Mouse (Mus musculus) frontal cortex, postnatal 14 days (tissue): ENCODE data around the gene Gpr152.
"Not testable (repeated sequence)": the region's sequence is repeated elsewhere in the genome, so short reads cannot be mapped to it uniquely, and the experiment has no call there.

Experiments
- DNase-seq, 2 experiments: peaks; one replicate each; pipeline ENCODE4 v3.0.0; 2022; ENCODE audit warnings: low spot score in 2 of 2

Gpr152 gene

DNA sequence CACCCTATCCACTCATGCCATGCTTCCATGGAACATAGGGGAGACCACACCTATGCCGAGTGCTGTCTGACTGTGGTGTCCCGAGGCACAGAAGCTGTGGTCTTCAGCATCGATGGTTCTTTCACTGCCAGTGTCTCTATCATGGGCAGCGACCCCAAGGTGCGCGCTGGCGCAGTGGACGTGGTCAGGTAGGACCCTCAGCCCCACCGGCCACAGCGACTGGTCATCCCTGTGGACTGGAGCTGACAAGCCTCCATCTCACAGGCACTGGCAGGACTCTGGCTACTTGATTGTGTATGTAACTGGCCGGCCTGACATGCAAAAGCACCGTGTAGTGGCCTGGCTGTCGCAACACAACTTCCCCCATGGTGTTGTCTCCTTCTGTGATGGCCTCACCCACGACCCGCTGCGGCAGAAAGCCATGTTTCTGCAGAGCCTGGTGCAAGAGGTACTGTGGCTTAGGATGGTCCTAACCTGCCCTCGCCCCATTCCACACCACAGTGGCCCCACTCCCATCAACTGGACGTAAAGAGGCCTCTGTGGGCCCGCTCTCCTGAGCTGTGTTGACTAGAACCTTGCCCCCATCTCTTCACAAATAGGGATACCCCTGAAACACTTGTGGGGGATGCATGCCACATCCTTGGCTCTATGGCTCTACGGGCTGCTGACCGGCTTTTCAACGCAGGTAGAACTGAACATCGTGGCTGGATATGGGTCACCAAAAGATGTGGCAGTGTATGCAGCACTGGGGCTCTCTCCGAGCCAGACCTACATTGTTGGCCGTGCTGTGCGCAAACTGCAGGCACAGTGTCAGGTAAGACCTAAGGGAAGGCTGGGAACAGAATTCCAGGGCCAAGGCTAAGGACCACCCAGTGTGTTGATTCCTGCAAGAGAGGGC, 27.3 kb upstream of the Gpr152 start:
- DNase-seq: no peak

DNA sequence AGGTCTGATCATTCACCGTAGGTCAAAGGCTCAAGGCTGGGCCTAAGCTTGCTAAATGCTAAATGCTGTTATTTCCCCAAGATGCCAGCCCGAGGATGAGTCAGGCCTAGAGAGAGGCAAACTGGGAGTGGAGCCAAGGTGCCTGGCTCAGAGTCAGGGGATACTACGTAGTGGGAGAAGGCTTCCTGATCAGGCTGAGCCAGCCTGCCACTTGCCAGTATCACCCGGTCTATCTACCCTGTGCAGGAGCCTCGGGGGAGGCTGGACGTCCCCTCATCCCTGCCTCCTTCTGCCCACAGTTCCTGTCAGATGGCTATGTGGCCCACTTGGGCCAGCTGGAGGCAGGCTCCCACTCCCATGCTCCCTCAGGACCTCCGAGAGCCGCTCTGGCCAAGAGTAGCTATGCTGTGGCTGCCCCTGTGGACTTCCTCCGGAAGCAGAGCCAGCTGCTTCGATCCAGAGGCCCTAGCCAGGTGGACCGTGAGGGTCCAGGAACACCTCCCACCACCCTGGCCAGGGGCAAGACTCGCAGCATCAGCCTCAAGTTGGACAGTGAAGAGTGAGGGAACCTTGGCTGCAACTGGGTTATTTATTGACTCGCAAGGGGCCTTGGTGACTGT, 26.3 kb upstream of the Gpr152 start:
- DNase-seq: peak in 1 of 2 experiments; percentile 51

DNA sequence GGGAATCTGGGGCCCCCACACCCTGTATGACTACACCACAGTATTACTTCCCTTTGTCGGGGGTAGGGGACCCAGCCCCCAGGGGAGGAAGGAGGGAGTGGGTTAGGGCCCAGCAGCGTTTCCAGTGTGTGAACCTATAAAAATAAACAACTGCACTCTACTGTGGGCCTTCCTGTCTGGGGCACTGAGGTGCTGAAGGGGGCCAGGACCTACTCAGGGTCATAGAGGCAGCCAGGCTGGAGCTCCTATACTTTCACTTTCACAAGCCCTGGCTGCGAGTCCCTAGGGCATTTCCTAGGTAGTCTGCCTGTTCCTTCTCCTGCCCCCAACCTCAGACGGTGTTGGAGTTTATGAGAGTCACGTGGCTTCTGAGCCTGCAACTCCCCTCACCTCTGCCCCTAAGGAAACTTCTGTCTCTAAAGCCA, 25.8 kb upstream of the Gpr152 start:
- DNase-seq: no peak

- no peak for DNase-seq
These were observed 25.0 kb upstream of the Gpr152 start for GRCm38 (mm10) chr19:4114551-4114950.

GRCm38 (mm10) chr19:4115144-4115543, 24.4 kb upstream of the Gpr152 start:
- no peak for DNase-seq

GRCm38 (mm10) chr19:4115816-4116215, 23.8 kb upstream of the Gpr152 start:
- DNase-seq: no peak

DNA sequence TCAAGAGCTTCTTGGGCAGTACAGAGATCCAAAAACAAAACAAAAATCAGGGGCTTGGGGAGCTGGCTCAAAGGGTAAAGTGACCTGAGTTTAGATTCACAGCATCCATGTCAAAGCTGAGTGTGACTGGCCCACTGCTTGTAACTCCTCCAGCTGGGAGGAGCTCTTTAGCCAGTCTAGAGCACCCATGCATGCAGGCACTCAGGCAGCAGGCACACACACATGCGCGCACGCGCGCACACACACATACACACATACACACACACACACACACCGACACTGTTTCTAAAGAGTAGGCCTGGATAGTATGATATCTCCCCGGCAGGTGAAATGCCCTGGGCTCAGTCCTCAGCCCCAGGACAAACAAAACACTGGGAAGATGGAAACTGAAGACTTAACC, 22.6 kb upstream of the Gpr152 start:
- no peak for DNase-seq

GRCm38 (mm10) chr19:4118350-4118749, 21.2 kb upstream of the Gpr152 start:
- DNase-seq: no peak

- no peak for DNase-seq
These were observed 19.7 kb upstream of the Gpr152 start for GRCm38 (mm10) chr19:4119716-4120487.

- DNase-seq: no peak
These were observed 19.1 kb upstream of the Gpr152 start for GRCm38 (mm10) chr19:4120496-4120895.

- DNase-seq: peak; percentile 96 to 97
These were observed 18.3 kb upstream of the Gpr152 start for GRCm38 (mm10) chr19:4121097-4121805.

- DNase-seq: not testable (repeated sequence)
These were observed 17.7 kb upstream of the Gpr152 start for GRCm38 (mm10) chr19:4121896-4122295.

DNA sequence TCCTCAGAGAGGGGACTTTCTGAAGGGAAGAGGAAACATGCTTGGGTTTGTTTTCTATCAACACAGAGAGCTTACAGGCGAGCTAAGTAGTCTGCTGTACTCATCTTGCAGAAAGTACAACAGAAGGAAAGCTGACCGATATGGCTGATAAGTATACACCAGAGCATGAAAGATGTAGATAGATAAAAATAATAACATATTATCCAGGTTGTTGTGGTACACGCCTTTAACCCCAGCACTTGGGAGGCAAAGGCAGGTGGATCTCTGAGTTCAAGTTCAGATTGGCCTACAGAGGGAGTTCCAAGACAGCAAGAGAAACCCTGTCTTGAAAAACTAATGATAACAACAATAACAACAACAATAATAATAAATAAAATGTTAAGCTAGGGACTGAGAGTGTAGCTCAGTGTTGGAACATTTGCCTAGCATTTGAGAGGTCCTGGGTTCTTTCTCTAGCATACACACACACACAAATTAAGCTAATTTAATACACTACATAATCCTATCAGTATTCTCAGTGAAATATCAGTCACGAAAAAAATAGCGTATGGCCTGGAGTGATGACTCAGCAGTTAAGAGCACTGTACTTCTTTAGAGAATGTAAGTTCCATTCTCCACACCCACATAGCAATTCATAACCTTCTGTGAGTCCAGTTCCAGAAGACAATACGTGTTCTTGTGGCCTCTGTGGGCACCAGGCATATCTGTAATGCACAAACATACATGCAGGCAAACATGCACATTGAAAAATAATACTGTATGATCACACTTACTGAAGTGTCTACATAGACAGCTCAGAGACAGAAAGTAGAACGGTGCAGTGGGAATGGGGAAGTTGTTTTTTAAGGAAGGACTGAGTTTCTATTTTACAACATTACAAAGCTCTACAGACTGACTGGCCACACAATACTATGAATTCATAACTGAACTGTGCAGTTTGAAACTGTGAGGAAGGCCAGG, 16.9 kb upstream of the Gpr152 start:
- no peak for DNase-seq

- DNase-seq: no peak
These were observed 15.2 kb upstream of the Gpr152 start for GRCm38 (mm10) chr19:4124432-4124831.

DNA sequence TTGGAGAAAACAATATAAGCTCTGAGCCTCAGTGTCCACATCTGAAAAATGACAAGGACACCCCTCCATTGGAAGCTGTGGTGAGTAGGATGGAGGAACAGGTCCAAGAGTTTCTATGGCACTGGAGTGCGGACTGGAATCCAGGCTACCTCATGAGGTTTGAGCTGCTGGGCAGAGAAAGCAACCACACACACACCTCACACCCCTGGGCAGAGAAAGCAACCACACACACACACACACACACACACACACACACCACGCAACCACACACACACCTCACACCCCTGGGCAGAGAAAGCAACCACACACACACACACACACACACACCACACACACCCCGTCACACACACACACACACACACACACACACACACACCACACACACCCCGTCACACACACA, 14.3 kb upstream of the Gpr152 start:
- not testable (repeated sequence) for DNase-seq

- DNase-seq: peak; percentile 95 to 97
These were observed 13.6 kb upstream of the Gpr152 start, which contains the start of gene Aip for GRCm38 (mm10) chr19:4125741-4126696. Gene Aip (minus strand): TSS chr19:4125858.

DNA sequence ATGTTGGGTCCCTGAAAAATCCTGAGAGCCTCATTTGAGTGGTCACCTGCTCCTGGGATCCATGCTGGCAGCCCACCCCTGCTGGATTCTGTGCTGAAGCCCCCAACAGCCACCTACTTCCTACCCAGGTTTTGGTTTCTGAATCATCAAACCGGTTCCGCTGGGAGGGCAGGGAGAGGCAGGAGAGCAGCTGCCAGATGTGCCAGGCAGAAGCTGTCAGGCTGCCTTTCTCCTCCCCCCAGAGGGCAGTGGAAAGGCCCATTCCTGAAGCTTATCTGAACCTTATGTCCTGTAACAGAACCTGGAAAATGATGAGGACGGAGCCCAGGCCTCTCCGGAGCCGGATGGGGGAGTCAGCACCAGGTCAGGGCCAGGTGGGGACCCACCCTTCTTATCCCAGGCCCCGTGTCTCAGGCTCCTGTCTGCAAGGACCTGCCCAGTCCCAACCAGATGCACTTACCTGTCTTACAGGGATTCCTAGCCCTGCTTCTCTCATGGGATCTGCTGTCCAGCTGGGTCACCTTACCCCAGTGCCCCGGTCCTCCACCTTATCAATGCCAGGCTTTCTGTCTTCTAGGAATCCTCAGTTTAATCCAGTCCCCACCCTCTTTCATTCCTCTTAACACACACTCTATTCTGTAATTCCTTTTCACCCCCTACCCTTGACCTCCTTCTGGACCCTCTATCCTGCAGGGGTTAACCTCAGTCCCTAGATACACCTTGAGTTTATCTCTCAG, 12.7 kb upstream of the Gpr152 start:
- no peak for DNase-seq

- DNase-seq: no peak
These were observed 10.1 kb upstream of the Gpr152 start for GRCm38 (mm10) chr19:4129462-4129861.

DNA sequence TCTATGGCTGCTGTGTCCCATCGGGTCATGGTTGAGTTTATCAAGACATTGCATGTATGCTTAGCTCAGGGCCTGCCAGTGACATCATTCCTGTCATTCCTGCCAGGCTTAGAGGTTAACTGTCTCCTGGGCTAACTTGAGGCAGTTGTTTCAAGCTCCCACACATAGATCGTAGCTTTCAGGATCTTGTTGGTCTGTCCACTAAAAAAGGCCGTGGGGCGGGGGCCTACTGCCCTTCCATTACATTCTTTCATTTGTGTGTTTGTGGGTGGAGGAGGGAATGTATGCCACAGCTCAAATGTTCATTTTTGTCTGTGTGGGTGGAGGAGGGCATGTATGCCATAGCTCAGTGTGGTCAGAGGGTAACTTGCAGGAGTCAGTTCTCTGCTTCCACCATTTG, 9.5 kb upstream of the Gpr152 start:
- DNase-seq: no peak
